Mouse (Mus musculus): Measurements from ENCODE around the gene 4922502D21Rik. TPM values are rescaled to one million over a fixed set of nuclear protein-coding genes. Genes with fewer than 3 reads are reported as not detected.

4922502D21Rik gene
- total RNA-seq, 2 experiments from 2014 or later, result not detected

- ATAC-seq (replicated peaks; ENCODE audit: low FRiP score, low TSS enrichment, poor library complexity, severe bottlenecking), result no peak
Measured at GRCm38 (mm10) chr6:129315698-129316097, 15.9 kb downstream of the 4922502D21Rik start.

- ATAC-seq (replicated peaks; ENCODE audit: low FRiP score, low TSS enrichment, poor library complexity, severe bottlenecking), result no peak
Measured at GRCm38 (mm10) chr6:129314655-129315168, 16.9 kb downstream of the 4922502D21Rik start.

GRCm38 (mm10) chr6:129312499-129312898 lies 19.1 kb downstream of the 4922502D21Rik start:
- no peak for ATAC-seq (replicated peaks; ENCODE audit: low FRiP score, low TSS enrichment, poor library complexity, severe bottlenecking)

GRCm38 (mm10) chr6:129304180-129304579 lies 27.4 kb downstream of the 4922502D21Rik start:
- no peak for ATAC-seq (replicated peaks; ENCODE audit: low FRiP score, low TSS enrichment, poor library complexity, severe bottlenecking)

- ATAC-seq (replicated peaks; ENCODE audit: low FRiP score, low TSS enrichment, poor library complexity, severe bottlenecking), result no peak
Measured at GRCm38 (mm10) chr6:129288708-129289107, 42.9 kb downstream of the 4922502D21Rik start.

GRCm38 (mm10) chr6:129284384-129285104 lies 47.1 kb downstream of the 4922502D21Rik start:
- ATAC-seq (replicated peaks; ENCODE audit: low FRiP score, low TSS enrichment, poor library complexity, severe bottlenecking), result peak; percentile 97

GRCm38 (mm10) chr6:129283271-129283670 lies 48.3 kb downstream of the 4922502D21Rik start:
- ATAC-seq (replicated peaks; ENCODE audit: low FRiP score, low TSS enrichment, poor library complexity, severe bottlenecking), result no peak

GRCm38 (mm10) chr6:129276483-129276882 lies 55.1 kb downstream of the 4922502D21Rik start:
- no peak for ATAC-seq (replicated peaks; ENCODE audit: low FRiP score, low TSS enrichment, poor library complexity, severe bottlenecking)

GRCm38 (mm10) chr6:129275624-129276203 lies 55.9 kb downstream of the 4922502D21Rik start:
- ATAC-seq (replicated peaks; ENCODE audit: low FRiP score, low TSS enrichment, poor library complexity, severe bottlenecking), result no peak

- ATAC-seq (replicated peaks; ENCODE audit: low FRiP score, low TSS enrichment, poor library complexity, severe bottlenecking), result peak; percentile 66
Measured at GRCm38 (mm10) chr6:129275220-129275619, 56.4 kb downstream of the 4922502D21Rik start, which contains the start of gene Cd69. Cd69 (minus strand) TSS chr6:129275436.

GRCm38 (mm10) chr6:129274476-129274875 lies 57.1 kb downstream of the 4922502D21Rik start:
- ATAC-seq (replicated peaks; ENCODE audit: low FRiP score, low TSS enrichment, poor library complexity, severe bottlenecking), result no peak

GRCm38 (mm10) chr6:129273662-129274061 lies 57.9 kb downstream of the 4922502D21Rik start:
- 0 out of 2 replicates have a peak, but pooled peaks have one; percentile 11 for ATAC-seq (replicated peaks; ENCODE audit: low FRiP score, low TSS enrichment, poor library complexity, severe bottlenecking)

Other genes starting within 250 kb of the 4922502D21Rik start
- not detected in 2 replicates for gene Clec2e, start 230.9 kb downstream of the 4922502D21Rik start, total RNA-seq (2014; fragmentation: Nextera tagmentation)
- gene Clec2e, start 230.9 kb downstream of the 4922502D21Rik start, total RNA-seq (2017), result not detected in 2 replicates
- gene Clec2d, start 151.2 kb downstream of the 4922502D21Rik start, total RNA-seq (2014; fragmentation: Nextera tagmentation), result 18.0 and 43.7 TPM in 2 replicates
- 78.9 and 151 TPM in 2 replicates for gene Clec2d, start 151.2 kb downstream of the 4922502D21Rik start, total RNA-seq (2017)
- 7.0 and 12.2 TPM in 2 replicates for gene Cd69, start 56.4 kb downstream of the 4922502D21Rik start, total RNA-seq (2014; fragmentation: Nextera tagmentation)
- gene Cd69, start 56.4 kb downstream of the 4922502D21Rik start, total RNA-seq (2017), result 57.7 and 71.1 TPM in 2 replicates
- gene Clec12a, start 10.9 kb upstream of the 4922502D21Rik start, total RNA-seq (2014; fragmentation: Nextera tagmentation), result 0.37 and 4.4 TPM in 2 replicates
- 3.4 and 6.6 TPM in 2 replicates for gene Clec12a, start 10.9 kb upstream of the 4922502D21Rik start, total RNA-seq (2017)
- gene Clec12b, start 54.1 kb upstream of the 4922502D21Rik start, total RNA-seq (2014; fragmentation: Nextera tagmentation), result not detected in 2 replicates
- gene Clec12b, start 54.1 kb upstream of the 4922502D21Rik start, total RNA-seq (2017), result not detected in 2 replicates
- gene Clec1b, start 65.5 kb upstream of the 4922502D21Rik start, total RNA-seq (2014; fragmentation: Nextera tagmentation), result 0.47 TPM in 1 of 2 replicates, not detected in the other
- gene Clec1b, start 65.5 kb upstream of the 4922502D21Rik start, total RNA-seq (2017), result 2.8 TPM in 1 of 2 replicates, not detected in the other
- not detected in 2 replicates for gene Clec9a, start 77.1 kb upstream of the 4922502D21Rik start, total RNA-seq (2014; fragmentation: Nextera tagmentation)
- 0.47 and 0.53 TPM in 2 replicates for gene Clec9a, start 77.1 kb upstream of the 4922502D21Rik start, total RNA-seq (2017)
- gene Clec1a, start 120.2 kb upstream of the 4922502D21Rik start, total RNA-seq (2014; fragmentation: Nextera tagmentation), result not detected in 2 replicates
- gene Clec1a, start 120.2 kb upstream of the 4922502D21Rik start, total RNA-seq (2017), result not detected in 2 replicates
- not detected in 2 replicates for gene Olr1, start 175.4 kb upstream of the 4922502D21Rik start, total RNA-seq (2014; fragmentation: Nextera tagmentation)
- 0.30 and 4.9 TPM in 2 replicates for gene Olr1, start 175.4 kb upstream of the 4922502D21Rik start, total RNA-seq (2017)
- gene Tmem52b, start 180.8 kb upstream of the 4922502D21Rik start, total RNA-seq (2014; fragmentation: Nextera tagmentation), result not detected in 2 replicates
- not detected in 2 replicates for gene Tmem52b, start 180.8 kb upstream of the 4922502D21Rik start, total RNA-seq (2017)
- gene Gabarapl1, start 201.4 kb upstream of the 4922502D21Rik start, total RNA-seq (2014; fragmentation: Nextera tagmentation), result 43.0 and 58.9 TPM in 2 replicates
- 68.8 and 97.4 TPM in 2 replicates for gene Gabarapl1, start 201.4 kb upstream of the 4922502D21Rik start, total RNA-seq (2017)
- 0.30 and 1.1 TPM in 2 replicates for gene Klre1, start 246.1 kb upstream of the 4922502D21Rik start, total RNA-seq (2014; fragmentation: Nextera tagmentation)
- 0.53 and 5.0 TPM in 2 replicates for gene Klre1, start 246.1 kb upstream of the 4922502D21Rik start, total RNA-seq (2017)

All from megakaryocyte-erythroid progenitor cell, adult 5-6 weeks (primary cell).